Mouse (Mus musculus) CH12.LX (cell line): ENCODE data around the gene Rab44. TPM values are rescaled to one million over a fixed set of nuclear protein-coding genes. Genes with fewer than 3 reads are reported as not detected.
A peak's percentile ranks its signal among the peaks of the same experiment; 100 is the strongest.

ENCODE experiments used
- DNase-seq: peaks from one replicate; pipeline ENCODE4 v3.0.0-alpha.2; 2013; ENCODE audit errors: extremely low read depth
- H3K27ac ChIP-seq: 2 replicates; pipeline ENCODE4 v1.5.1; 2012; ENCODE audit warnings: low read depth, mild to moderate bottlenecking, control low read depth, moderate library complexity; ENCODE audit not compliant: insufficient read depth
- H3K27me3 ChIP-seq: replicated peaks from 2 replicates; pipeline ENCODE3; 2012; ENCODE audit warnings: inconsistent platforms
- H3K36me3 ChIP-seq, 2 experiments: replicated peaks in 1 of 2; 2 replicates each; pipeline versions ENCODE3 to v1.6.1; 2012; ENCODE audit warnings: inconsistent platforms in 1 of 2, low read length in 1 of 2, mild to moderate bottlenecking in 1 of 2, mixed read lengths in 1 of 2, moderate library complexity in 1 of 2; ENCODE audit not compliant: control insufficient read depth in 1 of 2, insufficient read depth in 1 of 2
- H3K4me1 ChIP-seq, 2 experiments: 2 replicates each; pipeline ENCODE4 v1.6.1; 2012; ENCODE audit warnings: inconsistent platforms in 1 of 2, moderate library complexity in 1 of 2; ENCODE audit not compliant: insufficient read depth in 2 of 2, control insufficient read depth in 1 of 2
- H3K4me2 ChIP-seq: 2 replicates; pipeline ENCODE4 v1.6.1; 2012; ENCODE audit warnings: low read depth, mild to moderate bottlenecking, control low read depth; ENCODE audit not compliant: poor library complexity, insufficient read depth, severe bottlenecking
- H3K4me3 ChIP-seq, 3 experiments: fragments of 150-350 bp in 1 of 3; sonication (generic) in 1 of 3; replicated peaks in 1 of 3; 2 replicates each; pipeline versions ENCODE3 to v1.5.1; 2011 to 2012; ENCODE audit warnings: low read depth in 2 of 3, low read length in 2 of 3, mild to moderate bottlenecking in 2 of 3, moderate library complexity in 2 of 3, control low read depth in 1 of 3, improper control_type of control experiment in 1 of 3, inconsistent platforms in 1 of 3, mixed read lengths in 1 of 3; ENCODE audit not compliant: poor library complexity in 1 of 3
- H3K79me2 ChIP-seq: replicated peaks from 2 replicates; pipeline ENCODE4 v1.6.1; 2012; ENCODE audit warnings: mild to moderate bottlenecking, moderate library complexity; ENCODE audit not compliant: control insufficient read depth, poor library complexity, insufficient read depth, severe bottlenecking; ENCODE audit errors: extremely low read depth
- H3K9ac ChIP-seq: 2 replicates; pipeline ENCODE4 v1.6.1; 2012; ENCODE audit warnings: low read depth, mild to moderate bottlenecking, control low read depth, moderate library complexity; ENCODE audit not compliant: insufficient read depth
- H3K9me3 ChIP-seq: replicated peaks from 2 replicates; pipeline ENCODE3; 2012; ENCODE audit warnings: low read length, inconsistent platforms, mixed read lengths
- CHD1 ChIP-seq: IDR thresholded peaks from 2 replicates; pipeline ENCODE4 v1.6.1; 2012; ENCODE audit warnings: low read depth, low read length, improper control_type of control experiment, inconsistent platforms
- CHD2 ChIP-seq: IDR thresholded peaks from 2 replicates; pipeline ENCODE4 v1.6.1; 2011; ENCODE audit warnings: low read length, improper control_type of control experiment
- CTCF ChIP-seq, 2 experiments: IDR thresholded peaks in 1 of 2; conservative IDR thresholded peaks in 1 of 2; 2 replicates each; pipeline ENCODE4 v1.5.1; 2011 to 2012; ENCODE audit warnings: low read depth in 2 of 2, low read length in 2 of 2, improper control_type of control experiment in 1 of 2, inconsistent platforms in 1 of 2, mild to moderate bottlenecking in 1 of 2, moderate library complexity in 1 of 2
- ELF1 ChIP-seq: IDR thresholded peaks from 2 replicates; pipeline ENCODE4 v1.6.1; 2014; ENCODE audit warnings: low read depth, mild to moderate bottlenecking, inconsistent platforms, low read length, improper control_type of control experiment
- ETS1 ChIP-seq: conservative IDR thresholded peaks from 2 replicates; pipeline ENCODE4 v1.6.1; 2012; ENCODE audit warnings: low read depth, mild to moderate bottlenecking, inconsistent platforms, low read length, improper control_type of control experiment, moderate library complexity
- JUND ChIP-seq: conservative IDR thresholded peaks from 2 replicates; pipeline ENCODE4 v1.6.1; 2011; ENCODE audit warnings: low read depth, low read length, improper control_type of control experiment
- MAFK ChIP-seq: IDR thresholded peaks from 2 replicates; pipeline ENCODE4 v1.6.1; 2011; ENCODE audit warnings: low read length, improper control_type of control experiment; ENCODE audit not compliant: insufficient replicate concordance
- MAZ ChIP-seq: IDR thresholded peaks from 2 replicates; pipeline ENCODE4 v1.6.1; 2012; ENCODE audit warnings: low read depth, mild to moderate bottlenecking, inconsistent platforms, low read length, improper control_type of control experiment, moderate library complexity
- MEF2A ChIP-seq: IDR thresholded peaks from 2 replicates; pipeline ENCODE4 v1.6.1; 2014; ENCODE audit warnings: low read depth, mild to moderate bottlenecking, inconsistent platforms, low read length, improper control_type of control experiment, borderline replicate concordance
- MYC ChIP-seq: IDR thresholded peaks from 2 replicates; pipeline ENCODE4 v1.6.1; 2011; ENCODE audit warnings: low read depth, mild to moderate bottlenecking, improper control_type of control experiment, low read length
- NELFE ChIP-seq: IDR thresholded peaks from 2 replicates; pipeline ENCODE4 v1.6.1; 2011; ENCODE audit warnings: low read depth, low read length, improper control_type of control experiment
- POLR2A ChIP-seq: IDR thresholded peaks from 2 replicates; pipeline ENCODE4 v1.6.1; 2011; ENCODE audit warnings: low read depth, mild to moderate bottlenecking, improper control_type of control experiment, low read length
- TCF12 ChIP-seq: IDR thresholded peaks from 2 replicates; pipeline ENCODE4 v1.6.1; 2014; ENCODE audit warnings: low read depth, mild to moderate bottlenecking, inconsistent platforms, low read length, improper control_type of control experiment
- USF1 ChIP-seq: IDR thresholded peaks from 2 replicates; pipeline ENCODE4 v1.6.1; 2014; ENCODE audit warnings: low read depth, mild to moderate bottlenecking, inconsistent platforms, low read length, improper control_type of control experiment
- ZKSCAN1 ChIP-seq: IDR thresholded peaks from 2 replicates; pipeline ENCODE4 v1.6.1; 2012; ENCODE audit warnings: low read depth, inconsistent platforms, low read length, improper control_type of control experiment, borderline replicate concordance
- dilution Hi-C: fragments of 300-500 bp; cut with MboI; formaldehyde crosslinking; loops from 2 replicates; pipeline ENCODE4 v1.14.3; 2020; ENCODE audit warnings: low sequenced_read_pairs; ENCODE audit not compliant: extremely low pct_unique_long_range_greater_than_20kb, extremely low pct_ligation_motif_present
- in situ Hi-C: fragments of 300-500 bp; cut with MboI; formaldehyde crosslinking; loops from 3 replicates; pipeline ENCODE4 v1.14.3; 2019; ENCODE audit warnings: low sequenced_read_pairs, low pct_ligation_motif_present, low pct_unique_long_range_greater_than_20kb, mixed read lengths
- polyA plus RNA-seq: library from polyadenylated mRNA; unstranded; fragments of >175 nt; gene quantifications from 2 replicates; pipeline ENCODE4 v1.2.1, GENCODE M21; 2012; ENCODE audit warnings: low read depth; ENCODE audit not compliant: insufficient read length
- total RNA-seq, 2 experiments: library from RNA; depleted of rRNA; stranded (reverse); fragments of 300-350 nt in 1 of 2; fragments of >200 nt in 1 of 2; gene quantifications; 2 replicates each; pipeline ENCODE4 v1.2.3; 2012 to 2014

The Rab44 gene
- total and polyA plus RNA-seq, 3 experiments, result 0.30 to 0.34 TPM; not detected in 1

DNA sequence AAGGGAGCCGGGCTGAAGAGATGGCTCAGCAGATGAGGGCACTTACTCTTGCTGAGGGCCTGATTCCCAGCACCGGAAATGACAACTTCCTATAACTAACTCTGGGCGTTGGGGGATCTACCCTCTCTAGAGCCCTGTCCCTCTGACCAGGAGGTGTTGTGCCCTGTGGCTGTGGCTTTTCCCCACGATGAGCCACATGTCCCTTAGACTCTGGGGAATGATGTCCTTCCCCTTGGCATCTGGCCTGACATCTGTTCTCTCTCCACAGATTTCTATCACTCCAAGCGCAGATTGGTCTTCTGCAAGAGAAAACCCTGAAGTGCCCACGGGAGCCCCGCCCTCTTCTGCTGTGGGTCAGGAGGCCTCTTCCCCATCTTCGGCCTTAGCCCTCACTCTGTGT is 14.9 kb upstream of the Rab44 start:
- Histone ChIP-seq H3K27me3 (no peaks in the 10 kb centered on the region), H3K9me3 (no peaks in the 10 kb centered on the region), H3K9ac (no peak overlapping the region), H3K4me3 (no peak overlapping the region), H3K27ac (no peak overlapping the region), H3K4me2 (no peak overlapping the region), H3K36me3 (peaks cover 44 to 52% of the 10 kb centered on the region in 2 experiments), H3K4me1 (peaks cover 4 to 20% of the 10 kb centered on the region in 2 experiments; a peak in 3 of 4 replicates), H3K79me2 (peaks cover 37% of the 10 kb centered on the region)
- TF ChIP-seq MAZ, result no peak
- TF ChIP-seq MAFK, result no peak
- TF ChIP-seq CTCF (conservative IDR thresholded peaks at IDR 0.05 in 1 of 2, IDR thresholded peaks at IDR 0.05 in 1 of 2; ENCODE audit: low read depth in 2 of 2, low read length in 2 of 2), result no peak
- TF ChIP-seq CHD2, result no peak
- TF ChIP-seq TCF12, result no peak
- no peak for TF ChIP-seq ELF1
- TF ChIP-seq ETS1, result no peak
- no peak for TF ChIP-seq USF1
- no peak for TF ChIP-seq MEF2A
- no peak for TF ChIP-seq ZKSCAN1
- no peak for TF ChIP-seq JUND
- TF ChIP-seq MYC, result no peak
- DNase-seq, result no peak
- dilution Hi-C loops (no loop called here), in situ Hi-C loops (loop anchor here (5.0 kb wide), 1 partner anchor 68 kb away; no protein-coding TSS in a partner anchor)

DNA sequence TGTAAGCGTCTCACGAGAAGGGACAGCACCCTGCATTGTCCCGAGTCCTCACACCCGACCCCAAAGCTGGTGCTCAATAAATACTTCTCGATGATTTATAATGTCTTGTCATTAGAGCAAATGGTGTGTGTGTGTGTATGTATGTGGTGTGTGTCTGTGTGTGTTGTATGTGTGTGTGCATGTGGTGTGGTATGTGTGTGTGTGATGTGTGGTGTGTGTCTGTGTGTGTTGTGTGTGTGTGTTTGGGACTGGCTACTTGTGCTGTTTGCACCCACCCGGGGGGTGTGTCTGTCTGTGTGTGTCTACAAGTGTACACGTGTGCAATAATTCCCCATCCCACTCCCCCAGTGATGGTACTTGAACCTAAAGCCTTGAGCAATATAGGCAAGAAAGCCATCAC is 13.3 kb upstream of the Rab44 start:
- H3K27me3 ChIP-seq, result no peaks in the 10 kb centered on the region
- H3K27ac ChIP-seq, result no peak overlapping the region
- in situ Hi-C loops, result no loop called here
- H3K9ac ChIP-seq, result no peak overlapping the region
- no peak overlapping the region for H3K4me2 ChIP-seq
- H3K36me3 ChIP-seq, result peaks cover 44 to 51% of the 10 kb centered on the region in 2 experiments
- DNase-seq, result no peak
- TF ChIP-seq MAZ, result no peak
- TF ChIP-seq ETS1, result no peak
- TF ChIP-seq CTCF (conservative IDR thresholded peaks at IDR 0.05 in 1 of 2, IDR thresholded peaks at IDR 0.05 in 1 of 2; ENCODE audit: low read depth in 2 of 2, low read length in 2 of 2), result 0 out of 4 replicates have a peak, but pooled peaks of 1 of the 2 experiments have one; percentile 0
- TF ChIP-seq CHD1, result no peak
- no peak for TF ChIP-seq NELFE
- TF ChIP-seq POLR2A, result no peak
- TF ChIP-seq, all 38 proteins: peak for 1
- H3K4me3 ChIP-seq, result no peak overlapping the region
- peaks cover 4 to 20% of the 10 kb centered on the region in 2 experiments; a peak in 3 of 4 replicates for H3K4me1 ChIP-seq
- dilution Hi-C loops, result no loop called here
- H3K79me2 ChIP-seq, result peaks cover 23% of the 10 kb centered on the region
- H3K9me3 ChIP-seq, result no peaks in the 10 kb centered on the region
